Mouse (Mus musculus) liver, adult 2 months (tissue): ENCODE measurements around the gene Fam193a.

ENCODE experiments used
- CTCF ChIP-seq: fragments of 200-500 bp; IDR thresholded peaks from 2 replicates; pipeline ENCODE4 v1.5.1; 2011; ENCODE audit warnings: low read depth, low read length, control low read depth
- POLR2A ChIP-seq: fragments of 200-500 bp; IDR thresholded peaks from 2 replicates; pipeline ENCODE4 v1.6.1; 2011; ENCODE audit warnings: low read length, control low read depth; ENCODE audit not compliant: insufficient read depth; ENCODE audit errors: extremely low read depth

DNA sequence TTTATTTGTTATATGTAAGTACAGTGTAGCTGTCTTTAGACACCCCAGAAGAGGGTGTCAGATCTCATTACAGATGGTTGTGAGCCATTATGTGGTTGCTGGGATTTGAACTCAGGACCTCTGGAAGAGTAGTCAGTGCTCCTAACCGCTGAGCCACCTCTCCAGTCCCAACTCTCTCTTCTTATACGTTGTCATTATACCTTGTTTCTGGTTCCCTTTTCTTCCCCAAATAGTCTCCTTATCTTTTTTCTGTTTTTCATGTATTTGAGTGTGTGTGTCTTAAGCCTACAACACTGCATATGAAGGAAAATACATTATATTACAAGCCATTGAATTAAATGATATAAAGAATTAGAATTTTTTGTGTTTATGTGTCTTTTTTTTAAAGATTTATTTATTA, 17.0 kb downstream of the Fam193a start:
- TF ChIP-seq CTCF (no peak), POLR2A (no peak)
